Mouse (Mus musculus) small intestine, adult 2 months (tissue): ENCODE data around the gene Hnrnpul1. TPM values are rescaled to one million over a fixed set of nuclear protein-coding genes. Genes with fewer than 3 reads are reported as not detected.

ENCODE experiments used
- H3K27ac ChIP-seq: fragments of 200-500 bp; 2 replicates; pipeline ENCODE4 v1.5.1; 2012; ENCODE audit warnings: low read depth, low read length, control low read depth, inconsistent platforms; ENCODE audit not compliant: insufficient read depth
- H3K27me3 ChIP-seq: fragments of 200-500 bp; 2 replicates; pipeline ENCODE4 v1.6.1; 2012; ENCODE audit warnings: mild to moderate bottlenecking, moderate library complexity, low read length, inconsistent platforms; ENCODE audit not compliant: control insufficient read depth, insufficient read depth
- H3K36me3 ChIP-seq: fragments of 200-500 bp; 2 replicates; pipeline ENCODE4 v1.6.1; 2012; ENCODE audit warnings: mild to moderate bottlenecking, low read length, control low read depth, inconsistent platforms; ENCODE audit not compliant: control insufficient read depth, insufficient read depth
- H3K4me1 ChIP-seq: fragments of 200-500 bp; 2 replicates; pipeline ENCODE4 v1.6.1; 2012; ENCODE audit warnings: low read length, inconsistent platforms, mixed read lengths; ENCODE audit not compliant: control insufficient read depth, insufficient read depth, insufficient read length
- H3K4me3 ChIP-seq: fragments of 200-500 bp; 2 replicates; pipeline ENCODE4 v1.5.1; 2012; ENCODE audit warnings: low read depth, mild to moderate bottlenecking, control low read depth, inconsistent platforms, low read length, moderate library complexity
- CTCF ChIP-seq: fragments of 200-500 bp; IDR thresholded peaks from 2 replicates; pipeline ENCODE4 v1.5.1; 2012; ENCODE audit warnings: low read depth, mild to moderate bottlenecking, control low read depth, inconsistent platforms, low read length, moderate library complexity, mixed read lengths; ENCODE audit not compliant: insufficient replicate concordance, insufficient read length; ENCODE audit errors: extremely low read depth
- POLR2A ChIP-seq: fragments of 200-500 bp; IDR thresholded peaks from 2 replicates; pipeline ENCODE4 v1.6.1; 2012; ENCODE audit warnings: low read depth, mild to moderate bottlenecking, control low read depth, inconsistent platforms, low read length, moderate library complexity
- WGBS: fragments of 180-500 bp; shearing (Covaris S2); methylation state at CpG from one replicate; pipeline ENCODE4 v1.1.7; 2018; 5-methylcytosine and 5-hydroxymethylcytosine counted together
- polyA plus RNA-seq: library from polyadenylated mRNA; depleted of rRNA; stranded (reverse); fragments of >200 nt; gene quantifications from 2 replicates; pipeline ENCODE4 v1.2.3, GENCODE M21; 2012

Gene Hnrnpul1
- polyA plus RNA-seq, 1 experiment = 60.2 TPM

DNA sequence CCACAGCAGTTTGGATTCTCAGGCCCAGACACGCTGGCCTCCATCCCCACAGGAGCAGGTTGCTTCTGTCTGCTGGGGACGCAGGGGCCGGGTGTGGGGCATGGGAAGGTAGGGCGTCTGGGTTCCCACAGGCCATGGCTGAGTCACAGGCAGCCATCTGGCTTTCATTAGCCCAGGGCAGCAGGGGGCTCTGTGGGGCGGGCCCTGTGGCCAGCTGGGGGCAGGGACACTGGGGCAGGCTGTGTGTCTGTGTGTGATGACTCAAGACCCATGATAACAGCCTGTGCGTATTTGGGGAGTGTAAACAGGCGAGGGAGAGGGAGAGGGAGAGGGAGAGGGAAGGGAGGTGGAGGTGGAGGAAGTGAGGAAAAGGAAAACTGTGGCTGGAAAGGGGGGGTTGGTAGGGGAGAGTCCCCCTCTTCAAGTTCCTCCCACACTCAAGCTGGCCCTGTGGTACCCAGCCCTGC lies 42.8 kb downstream of the Hnrnpul1 start:
- 51% methylated on average over 7 of the region's 7 CpGs for WGBS
- Histone ChIP-seq H3K4me3 (no peak overlapping the region), H3K27ac (peak overlapping the region; percentile 20; the same call in 1 of the 2 replicates), H3K4me1 (peaks cover 12% of the 10 kb centered on the region), H3K27me3 (no peaks in the 10 kb centered on the region), H3K36me3 (peaks cover 40% of the 10 kb centered on the region)
- TF ChIP-seq POLR2A = no peak
- no peak for TF ChIP-seq CTCF

DNA sequence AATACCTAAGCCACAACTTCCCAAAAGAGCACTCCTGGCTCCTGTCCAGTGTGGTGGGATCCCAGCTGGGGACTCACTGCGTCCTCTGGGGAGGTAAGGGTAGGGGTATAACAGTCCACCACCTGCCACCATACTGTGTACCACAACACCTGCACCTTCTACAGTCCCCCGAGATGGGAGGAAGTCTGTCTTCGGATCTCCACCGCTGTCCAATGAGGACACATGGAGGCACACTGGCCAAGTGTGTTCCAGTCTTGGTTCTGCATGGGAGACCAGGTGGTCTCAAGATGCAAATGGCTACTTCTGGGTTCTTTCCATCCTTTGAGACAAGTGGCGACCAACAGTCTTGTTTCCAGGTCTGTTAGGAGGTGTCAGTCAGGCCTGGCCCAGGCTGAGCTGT lies 43.4 kb downstream of the Hnrnpul1 start:
- peak overlapping the region; percentile 20; the same call in 1 of the 2 replicates for H3K27ac ChIP-seq
- H3K36me3 ChIP-seq = peaks cover 39% of the 10 kb centered on the region
- H3K4me1 ChIP-seq = peaks cover 13% of the 10 kb centered on the region
- H3K4me3 ChIP-seq = no peak overlapping the region
- H3K27me3 ChIP-seq = no peaks in the 10 kb centered on the region
- WGBS = 72% methylated on average over 5 of the region's 5 CpGs
- no peak for TF ChIP-seq POLR2A
- TF ChIP-seq CTCF = no peak

DNA sequence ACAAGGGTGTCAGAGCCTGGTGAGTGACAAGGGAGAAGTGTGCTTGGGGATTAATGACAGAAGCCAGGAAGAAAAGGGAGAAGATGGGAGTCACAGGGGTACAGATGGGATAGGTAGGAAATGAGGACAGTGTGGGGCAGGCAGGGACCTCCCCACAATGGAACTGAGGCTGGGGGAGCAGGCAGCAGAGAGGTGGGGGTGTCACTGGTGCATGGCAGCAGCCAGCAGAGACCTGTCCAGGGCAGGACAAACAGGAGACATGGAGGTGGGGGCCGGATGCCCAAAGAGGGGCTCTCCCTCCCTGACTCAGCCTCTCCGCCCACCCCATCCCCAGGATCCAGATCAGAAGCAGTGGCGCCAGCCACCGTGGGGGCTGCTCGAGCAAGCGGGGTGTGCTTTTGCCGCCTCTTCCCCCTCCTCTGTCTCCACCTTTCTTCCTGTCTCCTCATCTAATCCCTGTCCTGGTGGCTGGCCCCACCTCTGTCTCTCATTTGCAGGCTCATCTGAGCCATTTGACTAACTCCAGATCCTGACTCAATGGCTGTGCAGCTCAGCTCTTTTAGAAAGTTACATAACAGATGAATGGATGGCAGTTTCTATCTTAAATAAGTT lies 43.9 kb downstream of the Hnrnpul1 start:
- no peak for TF ChIP-seq POLR2A
- TF ChIP-seq CTCF = no peak
- no peaks in the 10 kb centered on the region for H3K27me3 ChIP-seq
- peaks cover 35% of the 10 kb centered on the region for H3K36me3 ChIP-seq
- H3K27ac ChIP-seq = peak overlapping the region; percentile 39; the same call in 1 of the 2 replicates
- no peak overlapping the region for H3K4me3 ChIP-seq
- 37% methylated on average over 7 of the region's 7 CpGs for WGBS
- peaks cover 17% of the 10 kb centered on the region for H3K4me1 ChIP-seq

DNA sequence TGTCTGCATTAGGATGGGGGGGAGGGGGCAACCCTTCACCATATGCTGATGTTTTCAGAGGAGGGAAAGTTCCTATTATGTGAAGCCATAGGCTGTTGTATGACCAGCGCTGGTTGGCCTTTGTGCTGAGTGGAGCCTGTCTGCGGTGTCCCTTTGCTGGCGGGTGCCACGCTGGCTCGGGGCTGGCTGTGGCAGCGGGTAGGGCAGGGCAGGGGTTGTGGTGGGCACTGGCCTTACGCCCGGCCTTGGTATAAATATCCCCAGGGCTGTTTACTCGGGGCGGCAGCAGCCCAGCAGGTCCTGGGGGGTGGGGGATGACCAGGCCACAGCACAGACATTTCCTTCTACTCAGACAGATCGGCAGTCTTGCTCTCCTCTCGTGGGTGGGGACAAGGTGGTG lies 44.6 kb downstream of the Hnrnpul1 start:
- H3K4me3 ChIP-seq = no peak overlapping the region
- H3K4me1 ChIP-seq = peaks cover 17% of the 10 kb centered on the region
- no peaks in the 10 kb centered on the region for H3K27me3 ChIP-seq
- 16% methylated on average over 12 of the region's 12 CpGs for WGBS
- TF ChIP-seq POLR2A = no peak
- TF ChIP-seq CTCF = no peak
- peaks cover 28% of the 10 kb centered on the region for H3K36me3 ChIP-seq
- peak overlapping the region; percentile 17; the same call in 1 of the 2 replicates for H3K27ac ChIP-seq

DNA sequence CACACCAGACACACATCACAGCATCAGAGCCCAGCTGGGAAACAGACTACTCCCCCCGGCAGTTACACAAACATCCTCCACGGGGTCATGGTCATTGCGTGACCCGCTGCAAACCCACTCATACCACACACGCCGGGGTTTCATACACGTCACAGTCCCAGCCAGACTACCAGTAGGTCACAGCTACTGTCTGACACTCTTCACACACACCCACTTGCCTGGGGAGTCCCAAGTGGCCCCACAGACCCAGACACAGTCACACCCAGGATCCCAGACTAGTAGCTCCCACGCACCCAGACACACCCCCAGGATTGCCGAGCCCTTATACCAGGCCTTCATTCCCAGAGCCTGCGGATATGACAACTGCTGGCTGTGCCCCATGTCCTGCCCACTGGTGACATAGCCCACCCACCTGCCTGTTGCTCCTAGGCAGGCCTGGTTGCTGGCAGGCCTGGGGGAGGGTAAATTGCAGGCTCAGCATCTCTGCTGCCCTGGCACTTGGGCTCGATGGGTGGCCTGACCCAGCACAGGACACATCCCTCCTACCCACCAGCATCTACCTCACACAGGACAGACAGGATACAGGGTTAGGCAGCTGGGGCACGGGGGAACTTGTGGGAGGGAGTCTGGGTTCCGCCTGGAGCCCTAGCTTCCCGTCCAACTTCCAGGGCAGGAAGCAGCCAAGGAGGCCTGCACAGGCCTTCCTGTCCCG lies 46.8 kb downstream of the Hnrnpul1 start:
- Histone ChIP-seq H3K4me1 (peaks cover 21% of the 10 kb centered on the region), H3K4me3 (no peak overlapping the region), H3K27me3 (no peaks in the 10 kb centered on the region), H3K36me3 (peaks cover 7% of the 10 kb centered on the region), H3K27ac (peak overlapping the region; percentile 67)
- 64% methylated on average over 15 of the region's 15 CpGs for WGBS
- TF ChIP-seq POLR2A (no peak), CTCF (no peak)

DNA sequence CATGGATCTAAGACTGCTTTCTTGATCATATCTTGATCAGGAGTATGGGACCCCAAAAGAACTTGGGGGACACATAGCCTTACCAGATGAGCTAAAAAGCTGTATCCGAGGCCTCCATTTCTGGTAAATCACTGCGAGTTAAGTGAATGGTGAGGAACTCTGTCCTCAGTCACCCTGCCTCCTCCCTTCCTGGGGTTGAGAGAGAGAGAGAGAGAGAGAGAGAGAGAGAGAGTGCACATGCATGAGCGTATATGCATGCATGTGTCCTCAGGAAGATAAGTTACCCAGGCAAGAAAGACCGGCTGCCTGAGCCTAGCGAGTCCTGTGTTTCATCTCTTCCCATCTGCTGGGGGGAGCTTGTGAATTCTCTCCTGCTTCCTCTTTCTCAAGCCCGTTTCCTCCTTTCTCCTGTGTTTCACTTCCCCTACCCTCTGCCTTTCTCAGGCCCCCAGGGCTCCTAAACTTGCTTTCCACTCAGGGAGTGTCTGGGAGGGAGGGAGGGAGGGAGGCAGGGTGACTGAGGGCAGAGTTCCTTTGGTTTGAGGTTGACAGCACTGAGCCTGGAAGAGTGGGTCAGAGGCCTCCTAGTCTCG lies 47.9 kb downstream of the Hnrnpul1 start:
- Histone ChIP-seq H3K27me3 (no peaks in the 10 kb centered on the region), H3K4me1 (peaks cover 17% of the 10 kb centered on the region), H3K36me3 (no peaks in the 10 kb centered on the region), H3K27ac (peak overlapping the region; percentile 71; the same call in 1 of the 2 replicates), H3K4me3 (no peak overlapping the region)
- TF ChIP-seq CTCF (no peak), POLR2A (no peak)
- WGBS = 57% methylated on average over 7 of the region's 7 CpGs

DNA sequence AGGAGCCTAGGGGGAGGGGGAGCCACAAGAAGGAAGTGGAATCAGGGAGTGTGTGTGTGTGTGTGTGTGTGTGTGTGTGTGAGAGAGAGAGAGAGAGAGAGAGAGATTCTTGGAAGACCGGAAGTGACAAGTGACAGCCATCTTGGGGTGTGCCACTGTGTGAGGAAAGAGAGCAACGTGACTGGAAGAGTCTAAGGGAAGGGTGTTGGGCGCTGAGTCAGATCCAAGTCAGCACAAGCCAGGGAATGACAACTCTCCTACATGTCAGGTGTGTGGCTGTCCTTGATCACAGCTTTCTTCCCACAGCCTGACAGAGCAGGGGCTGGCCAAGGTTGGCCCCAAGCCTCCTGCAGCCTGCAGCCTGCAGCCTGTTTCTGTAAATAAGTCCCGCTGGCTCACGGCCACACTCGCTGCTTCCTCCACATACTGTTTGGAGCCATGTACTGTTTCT lies 48.7 kb downstream of the Hnrnpul1 start:
- H3K27me3 ChIP-seq = no peaks in the 10 kb centered on the region
- TF ChIP-seq POLR2A = no peak
- TF ChIP-seq CTCF = no peak
- H3K36me3 ChIP-seq = no peaks in the 10 kb centered on the region
- H3K4me3 ChIP-seq = no peak overlapping the region
- WGBS = 31% methylated on average over 6 of the region's 6 CpGs
- peak overlapping the region; percentile 71 for H3K27ac ChIP-seq
- peaks cover 15% of the 10 kb centered on the region for H3K4me1 ChIP-seq
